8 mouse cellular contexts compared by ENCODE assay signal in genomic region chr12:55464846-55465361, GRCm38 (mm10). TPM values are rescaled to one million over a fixed set of nuclear protein-coding genes. Genes with fewer than 3 reads are reported as not detected.
DNase-seq lines count a peak whose midpoint lies in the region; ATAC-seq and TF ChIP-seq lines count a peak whose summit lies in the region.

No protein-coding gene starts in this region.

- H3K4me2 ChIP-seq in midbrain, embryonic 11.5 days, result no peak overlapping the region
- no peak overlapping the region for H3K4me2 ChIP-seq in limb, embryonic 13.5 days (replicated peaks)

- TF ChIP-seq CTCF in cerebellum, adult 2 months (IDR thresholded peaks at IDR 0.05; ENCODE audit: borderline replicate concordance, insufficient read depth, low read depth, low read length), result no peak

- no peaks in the 10 kb centered on the region for H3K36me3 ChIP-seq in midbrain, embryonic 10.5 days
- no peaks in the 10 kb centered on the region for H3K36me3 ChIP-seq in midbrain, embryonic 11.5 days (ENCODE audit: control insufficient read depth, insufficient read depth, low read length)
- no peaks in the 10 kb centered on the region for H3K36me3 ChIP-seq in limb, embryonic 13.5 days

- ATAC-seq in midbrain, embryonic 11.5 days (ENCODE audit: low FRiP score), result no peak
- no peak for ATAC-seq in limb, embryonic 13.5 days (ENCODE audit: low FRiP score, low read depth)
- peak; percentile 21; the same call in 1 of the 2 replicates for ATAC-seq in neutrophil, adult 5-6 weeks (ENCODE audit: extremely low read depth, insufficient number of reproducible peaks, low FRiP score, poor library complexity, severe bottlenecking)
- ATAC-seq in granulocyte monocyte progenitor cell, adult 5-6 weeks (replicated peaks; ENCODE audit: poor library complexity, severe bottlenecking), result no peak

- no peak for DNase-seq in cerebellum, adult 2 months
- DNase-seq in cerebellum, adult 9-10 months, result no peak
- DNase-seq in midbrain, embryonic 10.5 days (ENCODE audit: low spot score), result no peak
- no peak for DNase-seq in midbrain, embryonic 11.5 days (ENCODE audit: low spot score, missing footprints)
- DNase-seq in fibroblast of lung, adult 2 months (ENCODE audit: low read depth), result peak; percentile 91

- H3K9me3 ChIP-seq in midbrain, embryonic 10.5 days (replicated peaks), result no peaks in the 10 kb centered on the region
- H3K9me3 ChIP-seq in midbrain, embryonic 11.5 days (ENCODE audit: control insufficient read depth, low read length), result no peaks in the 10 kb centered on the region
- no peaks in the 10 kb centered on the region for H3K9me3 ChIP-seq in limb, embryonic 13.5 days

- peak overlapping the region; percentile 94 for H3K27ac ChIP-seq in cerebellum, adult 2 months (ENCODE audit: insufficient read depth, low read length)
- peak overlapping the region; percentile 67 for H3K27ac ChIP-seq in midbrain, embryonic 10.5 days (replicated peaks)
- no peak overlapping the region for H3K27ac ChIP-seq in midbrain, embryonic 11.5 days (ENCODE audit: low read depth, low read length)
- peak overlapping the region; percentile 84; the same call in 1 of the 2 replicates for H3K27ac ChIP-seq in limb, embryonic 13.5 days

- H3K4me1 ChIP-seq in cerebellum, adult 2 months (ENCODE audit: control insufficient read depth, insufficient read depth, low read length), result peaks cover 34% of the 10 kb centered on the region
- H3K4me1 ChIP-seq in midbrain, embryonic 10.5 days, result peaks cover 57% of the 10 kb centered on the region
- H3K4me1 ChIP-seq in midbrain, embryonic 11.5 days (ENCODE audit: control insufficient read depth, insufficient read depth, low read length), result peaks cover 23% of the 10 kb centered on the region
- peaks cover 67% of the 10 kb centered on the region for H3K4me1 ChIP-seq in limb, embryonic 13.5 days

- H3K27me3 ChIP-seq in cerebellum, adult 2 months (ENCODE audit: control insufficient read depth, insufficient read depth, low read length), result no peaks in the 10 kb centered on the region
- peaks cover 40% of the 10 kb centered on the region for H3K27me3 ChIP-seq in midbrain, embryonic 10.5 days (ENCODE audit: low read depth, poor library complexity, severe bottlenecking)
- H3K27me3 ChIP-seq in midbrain, embryonic 11.5 days (ENCODE audit: control insufficient read depth, insufficient read depth, low read length), result no peaks in the 10 kb centered on the region
- no peaks in the 10 kb centered on the region for H3K27me3 ChIP-seq in limb, embryonic 13.5 days

- no peak for TF ChIP-seq POLR2A in cerebellum, adult 2 months (IDR thresholded peaks at IDR 0.05; ENCODE audit: borderline replicate concordance, insufficient read depth, low read length)

- H3K9ac ChIP-seq in midbrain, embryonic 11.5 days (ENCODE audit: low read length), result no peak overlapping the region
- H3K9ac ChIP-seq in limb, embryonic 13.5 days, result no peak overlapping the region

- H3K4me3 ChIP-seq in cerebellum, adult 2 months (replicated peaks; ENCODE audit: insufficient read depth, low read depth, low read length), result no peak overlapping the region
- H3K4me3 ChIP-seq in midbrain, embryonic 10.5 days, result no peak overlapping the region
- no peak overlapping the region for H3K4me3 ChIP-seq in midbrain, embryonic 11.5 days (ENCODE audit: low read depth, low read length)
- H3K4me3 ChIP-seq in limb, embryonic 13.5 days, result no peak overlapping the region

- 48% methylated on average over 14 of the region's 14 CpGs for WGBS in cerebellum, adult 2 months
- WGBS in midbrain, embryonic 10.5 days, result 74% methylated on average over 14 of the region's 14 CpGs
- WGBS in midbrain, embryonic 11.5 days, result 61% methylated on average over 14 of the region's 14 CpGs
- WGBS in limb, embryonic 13.5 days, result 62% methylated on average over 14 of the region's 14 CpGs

RNA-seq across cellular contexts. Expression of gene Nfkbia, which starts 27.5 kb away (rescaled TPM):
- 39.1 and 45.7 TPM in 2 replicates for polyA plus RNA-seq in cerebellum, adult 2 months (2012; rRNA removed)
- polyA plus RNA-seq in midbrain, embryonic 10.5 days (2016; fragmentation: Nextera tagmentation; extraction: Ambion mirVana), result 39.0 and 43.8 TPM in 2 replicates
- polyA plus RNA-seq in midbrain, embryonic 11.5 days (2014; fragmentation: Nextera tagmentation; extraction: Ambion mirVana), result 43.1 and 45.0 TPM in 2 replicates
- 131 and 136 TPM in 2 replicates for polyA plus RNA-seq in limb, embryonic 13.5 days (2015; fragmentation: Nextera tagmentation; extraction: Ambion mirVana)
- 150 and 173 TPM in 2 replicates for total RNA-seq in neutrophil, adult 5-6 weeks (2017)
- 7.5 and 15.3 TPM in 2 replicates for total RNA-seq in granulocyte monocyte progenitor cell, adult 5-6 weeks (2014; fragmentation: Nextera tagmentation)
- 65.5 and 75.3 TPM in 2 replicates for total RNA-seq in granulocyte monocyte progenitor cell, adult 5-6 weeks (2017)
